ENCODE assay signal across 11 mouse cellular contexts in the genomic region with DNA sequence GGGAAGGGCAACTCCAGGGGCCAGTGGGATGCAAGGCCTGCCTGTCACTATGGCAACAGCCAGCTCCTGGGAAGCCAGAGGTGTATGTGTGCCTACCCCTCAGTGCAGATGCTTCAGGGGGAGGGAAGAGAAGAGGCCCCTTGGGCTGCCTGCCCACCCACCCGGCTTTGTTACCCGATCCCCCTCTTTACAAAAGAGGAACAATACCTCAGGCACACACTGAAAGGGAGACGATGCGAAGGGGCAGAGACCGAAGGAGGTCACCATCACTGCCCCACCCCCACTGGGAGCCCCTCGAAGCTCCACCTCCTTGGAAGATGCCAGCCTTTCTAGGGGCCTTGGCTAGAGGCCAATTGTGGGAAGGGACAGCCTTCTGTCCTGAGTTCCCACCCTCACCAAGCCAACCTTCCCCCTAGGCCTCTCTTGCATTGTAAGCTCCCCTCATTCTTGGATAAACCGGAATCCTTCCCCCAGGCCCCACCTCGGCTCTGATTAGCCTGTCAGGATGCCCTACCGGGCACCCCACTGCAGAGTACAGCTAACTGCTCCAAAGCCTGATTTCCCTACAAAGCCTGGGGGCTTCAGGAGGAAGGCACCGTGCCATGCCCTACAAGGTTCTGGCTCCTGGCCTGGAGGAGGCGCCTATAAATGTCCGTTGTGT. TPM values are rescaled to one million over a fixed set of nuclear protein-coding genes. Genes with fewer than 3 reads are reported as not detected.
DNase-seq lines count a peak whose midpoint lies in the region; ATAC-seq lines count a peak whose summit lies in the region.
"Had no signal": no experiment of that assay in that cellular context is flagged by ENCODE, and none has a peak within 500 bp of the region (broad histone marks: within the 10 kb centered on the region; RNA-seq: fewer than 3 reads in every experiment).

No protein-coding gene starts in this region.

- peak overlapping the region; percentile 13 for H3K4me2 ChIP-seq in hindbrain, embryonic 12.5 days (replicated peaks)
- 0 out of 2 replicates have a peak overlapping the region, but pooled peaks have one; percentile 15 for H3K4me2 ChIP-seq in midbrain, embryonic 14.5 days (ENCODE audit: low read length)

- ATAC-seq in hindbrain, embryonic 12.5 days (ENCODE audit: low FRiP score): peak; percentile 85
- ATAC-seq in midbrain, embryonic 14.5 days (ENCODE audit: low FRiP score, low TSS enrichment): peak; percentile 79

- H3K4me3 ChIP-seq in heart, embryonic 10.5 days: no peak overlapping the region
- no peak overlapping the region for H3K4me3 ChIP-seq in hindbrain, embryonic 12.5 days
- no peak overlapping the region for H3K4me3 ChIP-seq in midbrain, embryonic 14.5 days (replicated peaks; ENCODE audit: low read depth, low read length)

- 22% methylated on average over 12 of the region's 12 CpGs for WGBS in heart, embryonic 10.5 days
- WGBS in hindbrain, embryonic 12.5 days: 3% methylated on average over 12 of the region's 12 CpGs
- WGBS in midbrain, embryonic 14.5 days: 2% methylated on average over 12 of the region's 12 CpGs

- intact Hi-C loops in heart, postnatal 10 days (cut with DNase I): no loop called here

- H3K9me3 ChIP-seq in heart, embryonic 10.5 days: 0 out of 2 replicates have a peak, but pooled peaks cover 6% of the 10 kb centered on the region
- H3K9me3 ChIP-seq in hindbrain, embryonic 12.5 days (replicated peaks): peaks cover 6% of the 10 kb centered on the region; the same call in 1 of the 2 replicates
- H3K9me3 ChIP-seq in midbrain, embryonic 14.5 days (ENCODE audit: control insufficient read depth, low read length): 0 out of 2 replicates have a peak, but pooled peaks cover 4% of the 10 kb centered on the region

- peak overlapping the region; percentile 23; the same call in 1 of the 2 replicates for H3K9ac ChIP-seq in hindbrain, embryonic 12.5 days
- no peak overlapping the region; the same call in 1 of the 2 replicates for H3K9ac ChIP-seq in midbrain, embryonic 14.5 days (replicated peaks; ENCODE audit: low read length)

- no peak for DNase-seq in heart, embryonic 10.5 days (ENCODE audit: low spot score)
- DNase-seq in heart, postnatal 10 days: no peak
- DNase-seq in embryo, embryonic 9.5 days (ENCODE audit: extremely low spot score): peak; percentile 85
- peak; percentile 87 for DNase-seq in midbrain, embryonic 14.5 days
- DNase-seq in urinary bladder, postnatal 14 days (ENCODE audit: low spot score): no peak
- DNase-seq in kidney, adult 9 months: no peak
- no peak for DNase-seq in cerebellum, adult 18-20 months
- DNase-seq: cerebellum, adult 11-12 months; heart, postnatal 4 days; lung, postnatal 14 days had no signal

- H3K4me1 ChIP-seq in heart, embryonic 10.5 days: peaks cover 48% of the 10 kb centered on the region
- H3K4me1 ChIP-seq in hindbrain, embryonic 12.5 days: peaks cover 53% of the 10 kb centered on the region
- H3K4me1 ChIP-seq in midbrain, embryonic 14.5 days (ENCODE audit: control insufficient read depth, insufficient read depth, low read length): peaks cover 35% of the 10 kb centered on the region

- peaks cover 20% of the 10 kb centered on the region for H3K27me3 ChIP-seq in heart, embryonic 10.5 days (ENCODE audit: insufficient read depth, poor library complexity, severe bottlenecking)
- peaks cover 20% of the 10 kb centered on the region for H3K27me3 ChIP-seq in hindbrain, embryonic 12.5 days
- H3K27me3 ChIP-seq in midbrain, embryonic 14.5 days (ENCODE audit: control insufficient read depth, insufficient read depth, low read length): peaks cover 19% of the 10 kb centered on the region; the same call in 1 of the 2 replicates

- H3K36me3 ChIP-seq in heart, embryonic 10.5 days: no peaks in the 10 kb centered on the region
- H3K36me3 ChIP-seq in hindbrain, embryonic 12.5 days: no peaks in the 10 kb centered on the region
- no peaks in the 10 kb centered on the region for H3K36me3 ChIP-seq in midbrain, embryonic 14.5 days (ENCODE audit: control insufficient read depth, insufficient read depth, low read length)

- peak overlapping the region; percentile 53; the same call in 1 of the 2 replicates for H3K27ac ChIP-seq in heart, embryonic 10.5 days
- peak overlapping the region; percentile 86 for H3K27ac ChIP-seq in hindbrain, embryonic 12.5 days
- H3K27ac ChIP-seq in midbrain, embryonic 14.5 days (replicated peaks; ENCODE audit: low read depth, low read length): peak overlapping the region; percentile 74

RNA-seq across cellular contexts. Expression of a gene that starts 2.8 kb away (rescaled TPM):
- polyA plus RNA-seq in heart, embryonic 10.5 days (2016; fragmentation: Nextera tagmentation; extraction: Ambion mirVana): 4.5 and 7.2 TPM in 2 replicates
- total RNA-seq in heart, postnatal 10 days (2021): under 1 TPM; 0.55 to 0.84 TPM
- 16.0 and 16.2 TPM in 2 replicates for polyA plus RNA-seq in hindbrain, embryonic 12.5 days (2016; fragmentation: Nextera tagmentation; extraction: Ambion mirVana)
- 8.7 and 11.9 TPM in 2 replicates for polyA plus RNA-seq in midbrain, embryonic 14.5 days (2014; fragmentation: Nextera tagmentation; extraction: Ambion mirVana)

Comparison
In these comparisons a context has a peak if more than half of its experiments do, and no peak if none do; other contexts are left out.
1. DNase-seq: peak in embryo, embryonic 9.5 days (single experiment) and midbrain, embryonic 14.5 days (single experiment); none in heart, embryonic 10.5 days (single experiment), heart, postnatal 10 days (0 of 2), urinary bladder, postnatal 14 days (single experiment), kidney, adult 9 months (single experiment) and cerebellum, adult 18-20 months (0 of 2).
2. Peak in every context shown above with its lines, with median percentiles within 50 percentile points of each other: H3K27ac ChIP-seq.